In the genomic region with DNA sequence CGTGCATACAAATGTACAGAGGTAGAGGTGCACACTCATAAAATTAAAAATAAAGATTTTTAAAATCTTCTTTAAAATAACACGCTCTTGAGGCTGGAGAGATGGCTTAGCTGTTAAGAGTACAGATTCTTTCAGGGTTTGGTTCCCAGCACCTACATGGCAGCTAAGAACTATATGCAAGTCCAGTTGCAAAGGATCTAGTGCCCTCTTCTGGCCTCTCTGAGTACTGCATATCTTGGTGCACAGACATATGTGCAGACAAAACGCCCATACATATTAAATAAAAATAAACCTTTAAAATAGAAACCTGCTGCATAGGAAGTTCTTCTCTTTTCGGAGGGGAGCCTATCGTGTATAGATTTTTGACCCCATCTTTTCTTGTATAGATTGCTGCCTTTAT, we compare ENCODE assay signal across 21 mouse cellular contexts. TPM values are rescaled to one million over a fixed set of nuclear protein-coding genes. Genes with fewer than 3 reads are reported as not detected.
DNase-seq lines count a peak whose midpoint lies in the region; ATAC-seq and TF ChIP-seq lines count a peak whose summit lies in the region.
"Had no signal": no experiment of that assay in that cellular context is flagged by ENCODE, and none has a peak within 500 bp of the region (broad histone marks: within the 10 kb centered on the region; RNA-seq: fewer than 3 reads in every experiment).

No protein-coding gene starts in this region.

- no peak overlapping the region for H3K4me2 ChIP-seq in liver, embryonic 12.5 days
- H3K4me2 ChIP-seq: hindbrain, embryonic 15.5 days; limb, embryonic 12.5 days had no signal

- no peak overlapping the region for H3K27ac ChIP-seq in liver, embryonic 12.5 days
- H3K27ac ChIP-seq: hindbrain, embryonic 15.5 days; limb, embryonic 12.5 days had no signal

- no peaks in the 10 kb centered on the region for H3K27me3 ChIP-seq in liver, embryonic 12.5 days (replicated peaks)
- H3K27me3 ChIP-seq in E14TG2a.4 (ENCODE audit: insufficient read depth, low read length) = no peaks in the 10 kb centered on the region
- no peaks in the 10 kb centered on the region for H3K27me3 ChIP-seq in Patski
- H3K27me3 ChIP-seq: hindbrain, embryonic 15.5 days; limb, embryonic 12.5 days had no signal

- H3K36me3 ChIP-seq in liver, embryonic 12.5 days = no peaks in the 10 kb centered on the region
- H3K36me3 ChIP-seq in E14TG2a.4 (ENCODE audit: insufficient read depth, low read length) = no peaks in the 10 kb centered on the region
- H3K36me3 ChIP-seq: G1E; hindbrain, embryonic 15.5 days; limb, embryonic 12.5 days had no signal

- in situ Hi-C loops in Patski (cut with MboI; ENCODE audit: low pct_unique_long_range_greater_than_20kb) = no loop called here

- TF ChIP-seq CTCF in E14TG2a.4 (conservative IDR thresholded peaks at IDR 0.05; ENCODE audit: low read length) (peak; percentile 49), Patski (IDR thresholded peaks at IDR 0.05) (peak; percentile 50)

- no peak overlapping the region for H3K9ac ChIP-seq in liver, embryonic 12.5 days
- H3K9ac ChIP-seq: hindbrain, embryonic 15.5 days; limb, embryonic 12.5 days had no signal

- no peak for ATAC-seq in liver, embryonic 12.5 days
- no peak for ATAC-seq in Patski
- ATAC-seq: forebrain, embryonic 14.5 days had no signal

- WGBS in liver, embryonic 12.5 days (ENCODE audit: insufficient replicate concordance) = 70% methylated on average over 5 of the region's 5 CpGs

- DNase-seq in liver = peak; percentile 8
- DNase-seq in Patski (ENCODE audit: low read depth, low spot score) = no peak
- peak; percentile 4 for DNase-seq in naive thymus-derived CD4-positive, alpha-beta T cell, adult 2 months (ENCODE audit: low read depth)
- DNase-seq in heart, postnatal 10 days = no peak
- no peak for DNase-seq in lung, postnatal 14 days
- DNase-seq: cerebellum, adult 8-10 months; heart, adult 18-20 months; heart, postnatal 14 days; kidney, adult 8-10 months; kidney, postnatal 4 days; layer of hippocampus, postnatal 36 days; lung, adult 2 months; midbrain, embryonic 14.5 days; right cerebral cortex, adult 18-20 months had no signal

- no peak overlapping the region for H3K4me3 ChIP-seq in liver, embryonic 12.5 days
- no peak overlapping the region for H3K4me3 ChIP-seq in E14TG2a.4 (replicated peaks; ENCODE audit: low read length)
- H3K4me3 ChIP-seq: hindbrain, embryonic 15.5 days; limb, embryonic 12.5 days had no signal

- H3K9me3 ChIP-seq in liver, embryonic 12.5 days (replicated peaks) = 0 out of 2 replicates have a peak, but pooled peaks cover 4% of the 10 kb centered on the region
- 0 out of 2 replicates have a peak, but pooled peaks cover 6% of the 10 kb centered on the region for H3K9me3 ChIP-seq in E14TG2a.4 (ENCODE audit: low read length)
- H3K9me3 ChIP-seq: hindbrain, embryonic 15.5 days; limb, embryonic 12.5 days had no signal

- intact Hi-C loops in heart, postnatal 10 days (cut with DNase I) = no loop called here

- POLR2A ChIA-PET in Patski (lab: Charles Lee) = no interaction called here

- no peaks in the 10 kb centered on the region for H3K4me1 ChIP-seq in liver, embryonic 12.5 days
- no peaks in the 10 kb centered on the region for H3K4me1 ChIP-seq in E14TG2a.4 (replicated peaks; ENCODE audit: low read depth, low read length)
- H3K4me1 ChIP-seq: hindbrain, embryonic 15.5 days; limb, embryonic 12.5 days had no signal

- CTCF ChIA-PET in Patski (lab: Charles Lee) = interaction anchor here (1.4 to 2.1 kb wide), 3 partner anchors 8 to 28 kb away, joined by 5 to 6 read pairs (median 5); no protein-coding TSS in a partner anchor

RNA-seq across cellular contexts. Expression of a gene that starts 11.1 kb away (rescaled TPM):
- not detected in 2 replicates for polyA plus RNA-seq in liver, embryonic 12.5 days (2016; fragmentation: Nextera tagmentation; extraction: Ambion mirVana)
- 0.04 TPM for polyA plus RNA-seq in Patski (2021)
- total RNA-seq in heart, postnatal 10 days (2021) = not detected
- total RNA-seq: heart, adult 18-20 months; heart, postnatal 14 days had no signal
- polyA plus RNA-seq: forebrain, embryonic 14.5 days; G1E; hindbrain, embryonic 15.5 days; lung, adult 2 months; midbrain, embryonic 14.5 days; spleen, adult 2 months had no signal

Comparison
In these comparisons a context has a peak if more than half of its experiments do, and no peak if none do; other contexts are left out.
1. DNase-seq: peak in liver (single experiment) and naive thymus-derived CD4-positive, alpha-beta T cell, adult 2 months (single experiment); none in Patski (single experiment), heart, postnatal 10 days (0 of 2) and lung, postnatal 14 days (single experiment).